Mouse (Mus musculus) forebrain, embryonic 12.5 days (tissue): ENCODE measurements at regions not wholly inside any gene's neighbourhood (a gene's known extent, or its start where the extent isn't known, plus 50 kb on each side); places are given as distances from the start of the nearest gene placed in this dataset.

ENCODE experiments used
- ATAC-seq: fragments of 200-750 bp; cut with Nextera tagmentation; 2 replicates; pipeline ENCODE4 v1.8.0; 2017; ENCODE audit warnings: moderate TSS enrichment; ENCODE audit not compliant: low FRiP score
- H3K27ac ChIP-seq: fragments of 300-500 bp; sonication (generic); 2 replicates; pipeline ENCODE4 v1.5.1; 2016; ENCODE audit warnings: mild to moderate bottlenecking
- H3K27me3 ChIP-seq: fragments of 300-500 bp; sonication (generic); 2 replicates; pipeline ENCODE4 v1.6.1; 2016; ENCODE audit warnings: mild to moderate bottlenecking
- H3K36me3 ChIP-seq: fragments of 300-500 bp; sonication (generic); replicated peaks from 2 replicates; pipeline ENCODE4 v1.6.1; 2016; ENCODE audit warnings: mild to moderate bottlenecking
- H3K4me1 ChIP-seq: fragments of 300-500 bp; sonication (generic); 2 replicates; pipeline ENCODE4 v1.6.1; 2016
- H3K4me2 ChIP-seq: fragments of 300-500 bp; sonication (generic); 2 replicates; pipeline ENCODE4 v1.6.1; 2016; ENCODE audit warnings: mild to moderate bottlenecking, moderate library complexity
- H3K4me3 ChIP-seq: fragments of 300-500 bp; sonication (generic); replicated peaks from 2 replicates; pipeline ENCODE4 v1.5.1; 2016; ENCODE audit warnings: mild to moderate bottlenecking
- H3K9ac ChIP-seq: fragments of 300-500 bp; sonication (generic); 2 replicates; pipeline ENCODE4 v1.6.1; 2016; ENCODE audit warnings: mild to moderate bottlenecking
- H3K9me3 ChIP-seq: fragments of 300-500 bp; sonication (generic); 2 replicates; pipeline ENCODE4 v1.6.1; 2016
- WGBS: fragments of 180-500 bp; shearing (Covaris S2); methylation state at CpG from one replicate; pipeline ENCODE4 v1.1.7; 2016; 5-methylcytosine and 5-hydroxymethylcytosine counted together

DNA sequence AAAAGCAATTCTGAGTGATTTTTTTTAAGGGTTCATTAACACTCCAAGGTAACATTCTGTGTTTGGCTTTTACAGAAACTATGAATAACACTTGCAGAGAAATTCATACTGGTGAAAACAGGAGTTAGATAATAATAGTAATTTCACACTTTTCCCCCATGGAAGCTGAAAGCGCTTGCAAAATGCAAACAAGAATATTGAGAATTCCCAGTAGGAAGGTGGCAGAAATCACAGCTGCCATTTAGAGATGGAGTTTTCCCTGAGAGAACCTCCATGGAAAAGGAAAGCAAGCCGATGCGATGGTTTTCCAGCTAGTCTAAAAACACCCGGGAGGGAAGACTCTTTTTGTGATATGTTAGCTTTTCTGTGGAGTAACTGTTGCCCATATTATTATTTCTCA, 174.1 kb upstream of the App start:
- Histone ChIP-seq H3K4me3 (no peak overlapping the region), H3K9me3 (no peaks in the 10 kb centered on the region), H3K4me2 (no peak overlapping the region), H3K36me3 (no peaks in the 10 kb centered on the region), H3K27me3 (no peaks in the 10 kb centered on the region), H3K4me1 (no peaks in the 10 kb centered on the region), H3K9ac (no peak overlapping the region), H3K27ac (no peak overlapping the region)
- ATAC-seq = no peak
- WGBS = 87% methylated on average over 4 of the region's 4 CpGs

DNA sequence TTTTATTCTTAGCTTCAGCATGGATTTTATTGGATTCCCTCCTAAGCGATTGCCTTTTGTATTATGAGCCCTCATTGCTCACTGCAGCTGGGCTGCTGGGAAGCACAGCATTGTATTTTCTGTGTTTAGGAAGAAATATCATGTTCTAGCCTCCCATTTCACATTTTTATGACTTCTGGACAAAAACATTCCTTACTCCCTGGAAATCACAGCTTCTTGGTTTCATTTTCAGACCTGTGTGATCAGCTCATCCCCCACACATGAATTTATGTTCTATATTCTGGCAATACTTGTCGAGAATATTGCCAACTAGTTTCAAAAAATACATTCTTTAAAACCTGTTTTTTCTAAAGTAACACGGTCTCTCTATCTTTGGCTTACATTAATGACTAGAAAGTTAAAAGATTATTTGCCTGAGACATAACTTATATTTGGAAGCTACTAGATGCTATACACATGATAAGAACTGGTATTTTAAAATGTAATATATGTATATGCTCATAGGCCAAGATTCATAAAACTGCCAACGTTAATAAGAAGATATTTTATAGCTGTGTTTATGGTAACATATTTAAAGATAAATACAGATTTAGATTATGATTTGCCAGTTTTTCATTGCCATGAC, 163.0 kb upstream of the App start:
- 88% methylated on average over 4 of the region's 4 CpGs for WGBS
- Histone ChIP-seq H3K4me3 (no peak overlapping the region), H3K4me2 (no peak overlapping the region), H3K4me1 (no peaks in the 10 kb centered on the region), H3K9ac (no peak overlapping the region), H3K36me3 (no peaks in the 10 kb centered on the region), H3K27ac (no peak overlapping the region), H3K9me3 (no peaks in the 10 kb centered on the region), H3K27me3 (no peaks in the 10 kb centered on the region)
- no peak for ATAC-seq

DNA sequence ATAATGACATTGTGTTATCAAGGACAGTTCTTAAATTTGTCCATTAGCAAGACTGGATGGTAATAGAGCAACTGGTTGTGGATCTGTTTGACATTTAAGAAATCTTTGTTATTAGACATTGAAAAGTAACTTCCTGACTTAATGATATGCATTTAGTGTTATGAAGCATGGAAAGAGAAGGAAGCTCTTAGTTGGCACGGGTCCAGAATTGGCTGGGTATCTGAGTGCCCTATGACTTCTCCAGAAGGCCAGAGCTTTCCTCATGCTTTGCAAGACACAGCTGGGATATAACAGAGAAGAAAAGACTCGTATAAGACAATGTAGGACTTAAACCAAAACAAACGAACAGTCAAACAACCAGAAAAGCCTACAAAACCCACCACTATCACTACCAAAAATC, 160.0 kb upstream of the App start:
- Histone ChIP-seq H3K9me3 (no peaks in the 10 kb centered on the region), H3K9ac (no peak overlapping the region), H3K36me3 (no peaks in the 10 kb centered on the region), H3K4me1 (no peaks in the 10 kb centered on the region), H3K27ac (no peak overlapping the region), H3K4me2 (no peak overlapping the region), H3K27me3 (no peaks in the 10 kb centered on the region), H3K4me3 (no peak overlapping the region)
- ATAC-seq = no peak
- WGBS = 74% methylated on average over 3 of the region's 3 CpGs

DNA sequence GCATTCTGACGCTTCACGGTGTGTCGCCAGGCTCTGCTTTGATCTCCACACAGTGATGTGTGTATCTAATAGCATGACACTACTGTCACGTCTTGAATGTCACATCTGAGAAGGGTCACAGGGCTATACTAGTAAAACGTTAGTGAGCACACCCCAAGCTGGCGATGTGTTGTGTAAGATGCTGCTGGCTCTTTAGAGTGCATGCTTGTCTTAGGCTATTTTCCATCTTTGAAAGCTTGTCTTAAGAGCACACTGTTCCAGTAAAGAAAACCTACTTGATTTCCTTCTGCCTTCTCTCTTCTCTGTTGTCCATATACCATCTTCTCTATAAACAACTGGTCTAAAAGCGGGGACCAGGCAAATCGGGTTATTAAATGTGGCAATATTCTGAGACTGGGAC, 138.5 kb upstream of the App start:
- no peak for ATAC-seq

DNA sequence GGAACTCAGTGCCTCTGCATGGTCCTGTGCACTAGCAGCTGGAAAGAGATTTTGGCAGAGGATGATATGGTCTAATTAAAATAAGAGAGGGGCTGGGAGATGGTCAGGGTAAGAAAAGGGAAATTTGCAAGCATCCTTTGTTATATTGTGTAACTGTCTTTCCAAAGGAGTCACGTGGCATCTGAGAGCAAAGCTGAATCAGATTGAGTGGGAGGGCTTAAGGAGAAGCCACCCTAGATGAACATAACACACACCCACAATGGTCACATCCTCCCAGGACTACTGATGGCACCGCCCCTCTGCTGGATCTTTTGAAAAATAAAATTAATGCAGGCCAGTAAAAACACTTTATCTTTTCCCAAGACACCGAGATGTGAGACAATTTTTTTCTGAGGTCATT, 135.9 kb upstream of the App start:
- 0 out of 2 replicates have a peak, but pooled peaks have one; percentile 44 for ATAC-seq
- WGBS = 70% methylated on average over 3 of the region's 3 CpGs
- Histone ChIP-seq H3K4me3 (no peak overlapping the region), H3K9ac (no peak overlapping the region), H3K4me2 (no peak overlapping the region), H3K4me1 (0 out of 2 replicates have a peak, but pooled peaks cover 5% of the 10 kb centered on the region), H3K27me3 (no peaks in the 10 kb centered on the region), H3K9me3 (no peaks in the 10 kb centered on the region), H3K27ac (no peak overlapping the region), H3K36me3 (no peaks in the 10 kb centered on the region)

More for the DNA sequence above, 138.5 kb upstream of the App start:
- H3K4me3 ChIP-seq = no peak overlapping the region
- no peak overlapping the region for H3K4me2 ChIP-seq
- H3K36me3 ChIP-seq = no peaks in the 10 kb centered on the region
- 0 out of 2 replicates have a peak, but pooled peaks cover 5% of the 10 kb centered on the region for H3K4me1 ChIP-seq
- WGBS = 82% methylated on average over 8 of the region's 8 CpGs
- no peak overlapping the region for H3K9ac ChIP-seq
- H3K9me3 ChIP-seq = no peaks in the 10 kb centered on the region
- H3K27ac ChIP-seq = no peak overlapping the region
- H3K27me3 ChIP-seq = no peaks in the 10 kb centered on the region

DNA sequence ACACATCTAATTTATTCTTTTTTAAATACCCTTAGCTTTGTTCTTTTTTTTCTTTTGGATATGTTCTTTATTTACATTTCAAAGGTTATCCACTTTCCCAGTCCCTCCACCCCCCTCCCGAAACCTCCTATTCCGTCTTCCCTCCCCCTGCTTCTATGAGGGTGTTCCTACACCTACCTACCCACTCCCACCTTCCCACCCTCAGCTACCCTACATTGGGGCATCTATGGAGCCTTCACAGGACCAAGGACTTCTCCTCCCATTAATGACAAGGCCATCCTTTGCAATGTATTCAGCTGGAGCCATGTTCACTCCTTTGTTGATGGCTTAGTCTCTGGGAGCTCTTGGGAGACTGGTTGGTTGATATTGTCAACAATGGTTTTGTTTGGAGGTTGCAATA, 134.9 kb upstream of the App start:
- H3K9ac ChIP-seq = no peak overlapping the region
- no peaks in the 10 kb centered on the region for H3K9me3 ChIP-seq
- H3K27me3 ChIP-seq = no peaks in the 10 kb centered on the region
- H3K36me3 ChIP-seq = no peaks in the 10 kb centered on the region
- ATAC-seq = peak; percentile 54
- no peak overlapping the region for H3K4me2 ChIP-seq
- 55% methylated on average over 2 of the region's 2 CpGs for WGBS
- H3K27ac ChIP-seq = peak overlapping the region; percentile 56; the same call in 1 of the 2 replicates
- H3K4me1 ChIP-seq = 0 out of 2 replicates have a peak, but pooled peaks cover 5% of the 10 kb centered on the region
- no peak overlapping the region for H3K4me3 ChIP-seq

DNA sequence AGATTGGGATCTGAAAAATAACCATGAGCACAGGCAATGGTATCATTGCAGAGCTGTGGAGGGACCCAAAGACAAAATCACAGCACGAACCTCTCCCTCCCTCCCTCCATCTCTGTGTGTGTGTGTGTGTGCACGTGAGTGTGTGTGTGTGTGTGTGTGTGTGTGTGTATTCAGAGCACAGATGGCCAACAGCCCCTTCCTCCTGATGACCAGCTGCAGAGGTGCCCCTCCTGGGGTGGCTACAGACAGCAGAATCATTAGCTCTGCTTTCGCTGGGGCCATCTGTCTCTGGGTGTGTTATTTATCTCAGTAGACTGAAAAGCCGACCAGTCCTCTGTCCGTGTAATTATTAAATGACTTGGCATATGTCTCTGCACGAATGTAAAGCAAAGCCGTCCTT, 134.4 kb upstream of the App start:
- 30% methylated on average over 7 of the region's 7 CpGs for WGBS

DNA sequence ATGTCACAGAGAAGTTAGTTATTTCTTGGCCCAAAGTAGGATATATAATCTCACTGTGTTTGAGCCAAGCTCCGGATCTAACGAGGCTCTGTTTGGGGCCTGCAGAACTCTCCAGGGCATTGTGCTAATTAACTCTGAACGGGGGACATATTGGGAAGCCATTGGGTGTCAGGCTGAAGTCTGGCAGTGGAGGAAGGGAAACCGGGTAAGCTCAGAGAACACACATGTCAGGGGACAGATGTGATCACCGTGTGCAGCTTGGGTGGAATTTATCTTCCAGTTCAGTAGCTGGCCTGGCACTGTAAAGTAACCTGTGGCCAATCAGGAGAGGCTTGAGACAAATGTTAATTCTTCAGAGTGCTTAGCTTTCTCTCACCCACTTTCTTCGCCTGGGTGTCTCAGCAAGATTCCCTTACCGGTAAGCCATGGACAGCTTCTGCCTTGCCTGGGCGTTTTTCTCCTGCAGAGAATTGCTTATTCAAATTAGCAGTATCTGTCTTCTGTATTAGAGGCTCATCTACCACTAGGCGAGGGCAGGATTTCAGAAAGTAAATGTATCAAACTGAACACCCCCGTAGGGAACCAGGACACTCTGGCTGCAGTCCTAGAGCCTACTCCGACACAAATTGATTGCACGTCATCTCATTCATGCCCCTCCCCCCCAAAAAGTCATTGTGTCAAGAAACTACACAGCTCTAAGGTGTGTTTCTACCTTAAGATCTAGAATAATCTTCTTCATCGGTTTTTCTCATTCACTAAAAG, 126.7 kb upstream of the App start:
- Histone ChIP-seq H3K4me3 (no peak overlapping the region), H3K36me3 (no peaks in the 10 kb centered on the region), H3K4me2 (no peak overlapping the region), H3K27me3 (no peaks in the 10 kb centered on the region), H3K9me3 (no peaks in the 10 kb centered on the region), H3K9ac (no peak overlapping the region), H3K27ac (no peak overlapping the region), H3K4me1 (peaks cover 6% of the 10 kb centered on the region; the same call in 1 of the 2 replicates)
- peak; percentile 65 for ATAC-seq
- WGBS = 67% methylated on average over 13 of the region's 13 CpGs

More for the DNA sequence above, 134.4 kb upstream of the App start:
- H3K36me3 ChIP-seq = no peaks in the 10 kb centered on the region
- no peak overlapping the region for H3K9ac ChIP-seq
- H3K27ac ChIP-seq = peak overlapping the region; percentile 42
- 0 out of 2 replicates have a peak, but pooled peaks cover 5% of the 10 kb centered on the region for H3K4me1 ChIP-seq
- no peak overlapping the region for H3K4me3 ChIP-seq
- ATAC-seq = peak; percentile 92
- H3K4me2 ChIP-seq = no peak overlapping the region
- H3K9me3 ChIP-seq = no peaks in the 10 kb centered on the region
- H3K27me3 ChIP-seq = no peaks in the 10 kb centered on the region

DNA sequence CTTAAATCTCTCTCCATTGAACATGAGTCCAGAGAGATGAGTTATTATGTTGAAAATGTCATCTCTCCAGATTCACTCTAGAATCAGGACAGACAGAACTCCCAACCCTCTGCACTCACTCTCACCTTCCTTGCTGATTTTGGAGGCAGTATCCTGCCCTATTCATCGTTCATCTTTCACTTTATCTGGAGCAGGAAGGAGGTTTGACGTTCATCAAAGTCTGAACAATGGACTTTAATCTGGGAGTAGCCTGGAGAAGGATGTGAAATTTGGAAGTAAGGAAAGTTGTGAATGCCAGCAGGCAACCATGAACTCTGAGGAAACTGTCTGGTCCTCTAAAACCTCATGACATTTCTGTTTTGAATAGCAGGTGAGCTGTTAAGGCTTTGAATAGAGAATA, 125.0 kb upstream of the App start:
- H3K9me3 ChIP-seq = no peaks in the 10 kb centered on the region
- H3K4me1 ChIP-seq = peaks cover 6% of the 10 kb centered on the region; the same call in 1 of the 2 replicates
- no peak overlapping the region for H3K27ac ChIP-seq
- no peak overlapping the region for H3K9ac ChIP-seq
- H3K4me2 ChIP-seq = no peak overlapping the region
- no peaks in the 10 kb centered on the region for H3K27me3 ChIP-seq
- H3K36me3 ChIP-seq = no peaks in the 10 kb centered on the region
- no peak overlapping the region for H3K4me3 ChIP-seq
- 71% methylated on average over 2 of the region's 2 CpGs for WGBS
- no peak for ATAC-seq

DNA sequence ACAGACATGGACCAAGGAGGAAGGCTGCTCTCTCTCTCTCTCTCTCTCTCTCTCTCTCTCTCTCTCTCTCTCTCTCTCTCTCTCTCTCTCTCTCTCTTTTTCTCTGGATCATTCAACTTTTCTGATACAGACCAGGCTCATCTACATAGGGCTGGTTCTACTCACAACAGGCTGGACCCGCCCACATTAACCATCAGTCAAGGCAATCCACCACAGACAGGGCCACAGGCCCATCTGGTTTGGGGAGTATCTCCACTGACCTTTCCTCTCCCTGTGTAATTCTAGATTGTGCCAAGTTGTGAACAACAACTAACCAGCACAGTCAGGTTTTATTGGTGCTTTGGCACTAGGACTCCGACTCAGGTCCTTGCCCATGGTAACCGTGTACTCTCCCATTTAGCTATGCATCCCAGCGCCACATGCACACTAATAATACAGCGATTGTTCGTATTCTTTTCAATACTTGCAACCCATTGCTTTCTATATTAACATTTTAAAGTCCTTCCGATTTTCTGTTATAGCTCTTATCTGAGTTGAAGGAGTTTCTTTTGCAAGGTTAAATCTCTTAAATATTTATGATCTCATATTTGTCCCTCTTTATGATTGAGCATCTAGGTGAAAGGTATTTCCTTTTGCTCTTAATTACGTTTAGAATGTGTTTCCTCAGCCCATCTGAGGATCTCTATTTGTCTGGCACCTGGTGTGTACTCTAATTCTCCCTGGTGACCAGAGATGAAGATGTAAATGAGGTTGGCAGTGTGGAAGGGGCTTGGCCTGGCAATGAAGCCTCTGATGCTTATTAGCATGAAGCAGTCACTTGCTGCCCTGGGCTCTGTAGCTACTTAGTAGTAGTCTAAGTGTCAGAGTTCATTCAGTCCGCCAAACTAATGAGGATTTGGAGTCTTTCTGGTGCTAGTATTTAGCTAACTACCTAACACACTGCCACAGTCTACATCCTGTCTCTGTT, 117.7 kb upstream of the App start:
- Histone ChIP-seq H3K27ac (no peak overlapping the region), H3K27me3 (no peaks in the 10 kb centered on the region), H3K9ac (no peak overlapping the region), H3K9me3 (no peaks in the 10 kb centered on the region), H3K4me2 (no peak overlapping the region), H3K4me1 (no peaks in the 10 kb centered on the region), H3K4me3 (no peak overlapping the region), H3K36me3 (no peaks in the 10 kb centered on the region)
- 83% methylated on average over 9 of the region's 9 CpGs for WGBS
- ATAC-seq = no peak

DNA sequence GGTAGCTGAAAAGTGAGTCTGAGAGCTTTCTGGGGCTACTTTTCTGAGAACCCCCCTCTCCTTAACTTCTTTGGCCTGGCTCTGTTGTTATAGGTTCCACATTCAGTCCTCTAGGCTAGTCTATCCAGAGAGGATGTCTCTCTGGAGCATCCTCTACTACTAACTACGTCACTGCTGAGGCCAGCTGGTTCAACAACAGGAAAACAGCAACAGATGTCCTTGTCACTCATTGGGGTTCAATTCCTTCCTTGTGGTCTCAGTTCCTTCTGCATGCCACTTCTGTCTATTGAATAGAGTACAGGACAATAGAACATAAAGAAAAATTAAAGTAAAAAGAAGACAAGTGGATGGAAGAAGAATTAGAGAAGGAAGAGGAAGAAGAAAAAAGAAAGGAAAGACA, 104.3 kb upstream of the App start:
- H3K4me2 ChIP-seq = no peak overlapping the region
- H3K36me3 ChIP-seq = no peaks in the 10 kb centered on the region
- H3K4me3 ChIP-seq = no peak overlapping the region
- H3K9ac ChIP-seq = no peak overlapping the region
- no peaks in the 10 kb centered on the region for H3K4me1 ChIP-seq
- no peak for ATAC-seq
- 75% methylated on average over 1 of the region's 1 CpGs for WGBS
- H3K27me3 ChIP-seq = no peaks in the 10 kb centered on the region
- H3K27ac ChIP-seq = no peak overlapping the region
- no peaks in the 10 kb centered on the region for H3K9me3 ChIP-seq

DNA sequence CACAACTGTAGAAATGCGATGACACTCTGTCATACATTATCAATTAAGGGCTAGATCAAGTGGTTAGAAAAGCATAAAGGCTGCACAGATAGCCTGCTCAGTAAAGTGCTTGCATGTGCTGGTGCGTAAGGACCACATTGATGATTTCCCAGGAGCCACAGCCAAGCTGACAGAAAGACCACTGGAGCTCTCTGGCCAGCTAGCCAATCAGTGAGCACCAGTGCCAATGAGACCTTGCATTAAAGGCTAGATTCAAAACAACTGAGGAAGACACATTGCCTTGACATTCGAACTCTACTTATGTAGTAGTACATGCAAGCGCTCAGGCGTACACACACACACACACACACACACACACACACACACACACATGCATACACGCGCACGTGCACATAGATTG, 96.1 kb upstream of the App start:
- Histone ChIP-seq H3K27ac (no peak overlapping the region), H3K4me2 (no peak overlapping the region), H3K36me3 (no peaks in the 10 kb centered on the region), H3K27me3 (no peaks in the 10 kb centered on the region), H3K9me3 (no peaks in the 10 kb centered on the region), H3K9ac (no peak overlapping the region), H3K4me3 (no peak overlapping the region), H3K4me1 (peaks cover 8% of the 10 kb centered on the region)
- WGBS = 85% methylated on average over 8 of the region's 8 CpGs
- no peak for ATAC-seq
